Mouse (Mus musculus) c-Kit-negative CD71-positive TER-119-positive erythroid progenitor cells, embryonic 14.5 days (primary cell): ENCODE results near the gene Syp.

Experiments
- DNase-seq: peaks from one replicate; pipeline ENCODE4 v3.0.0-alpha.2; 2013; ENCODE audit warnings: low read depth, low spot score

The Syp gene

DNA sequence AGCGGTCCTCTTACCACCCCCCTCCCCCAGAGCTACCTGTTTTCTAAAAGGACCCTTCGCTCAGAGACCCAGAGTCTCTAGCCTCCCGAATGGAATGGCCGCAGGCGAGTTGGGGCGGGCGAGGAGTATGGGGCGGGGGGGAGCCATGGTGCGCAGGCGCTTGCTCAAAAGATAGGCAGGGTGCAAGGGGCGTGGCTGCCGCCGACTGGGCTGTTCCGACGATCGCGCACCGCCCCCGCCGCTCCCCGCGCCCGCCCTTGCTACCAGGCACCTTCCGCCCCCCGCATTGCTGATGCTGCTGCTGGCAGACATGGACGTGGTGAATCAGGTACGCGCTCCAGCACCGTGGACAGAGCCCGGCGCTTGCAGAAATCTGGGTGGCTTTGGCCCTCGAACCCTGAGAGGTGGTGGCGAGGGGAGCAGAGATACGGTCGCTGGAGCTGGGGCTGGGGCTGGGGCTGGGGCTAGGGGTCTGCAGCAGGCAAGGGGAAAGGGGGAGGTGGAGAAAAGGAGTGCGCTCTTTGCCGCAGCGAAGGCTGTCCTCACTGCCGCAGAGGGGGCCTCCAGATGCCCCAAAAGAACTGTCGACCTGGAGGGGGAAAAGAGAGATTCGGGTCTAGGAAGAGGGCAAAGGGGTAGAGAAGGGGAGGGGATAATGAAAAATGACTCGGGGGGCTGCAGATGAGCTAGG lies at the start of gene Syp:
Syp (plus strand) TSS at position 71 of the 691 bp plus-strand sequence.
- peak; percentile 56 for DNase-seq

DNA sequence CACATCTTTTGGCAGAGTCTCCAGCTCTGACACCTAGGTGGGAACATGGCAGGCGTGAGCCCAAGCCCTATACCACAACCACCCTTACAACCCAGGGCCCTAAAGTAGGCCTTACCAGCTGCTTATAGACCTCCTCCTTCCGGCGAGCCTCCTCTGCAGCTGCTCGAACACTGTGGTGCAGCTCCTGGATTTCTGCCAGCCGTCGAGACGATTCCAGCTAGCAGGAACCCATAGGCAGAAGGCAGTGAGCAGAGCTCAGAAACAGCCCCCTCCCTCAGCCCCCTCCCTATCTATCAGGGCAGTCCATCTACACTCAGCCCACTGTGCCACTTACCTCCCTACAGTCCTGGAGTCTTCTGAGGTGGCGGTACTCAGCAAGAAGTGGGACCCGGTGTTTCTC lies 42.9 kb upstream of the Syp start:
- DNase-seq = no peak

DNA sequence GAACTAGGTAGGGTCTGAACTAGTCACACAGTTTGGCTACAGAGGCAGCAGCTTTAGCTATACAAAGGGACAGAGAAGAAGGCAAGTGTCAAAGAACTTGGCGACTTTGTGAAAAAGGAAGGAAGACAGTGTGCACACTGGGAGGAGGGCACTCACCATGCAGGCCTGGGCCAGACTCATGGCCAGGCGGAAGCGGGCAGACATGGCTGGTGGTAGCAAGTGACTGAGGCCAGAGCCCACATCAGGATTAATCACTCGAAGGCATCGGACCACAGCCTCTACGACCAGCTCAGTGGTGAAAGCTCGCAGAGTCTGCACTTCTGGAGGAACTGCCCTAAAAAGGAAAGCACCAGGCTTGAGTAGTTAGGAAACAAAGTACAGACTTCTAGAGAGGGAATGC lies 34.3 kb upstream of the Syp start:
- no peak for DNase-seq

DNA sequence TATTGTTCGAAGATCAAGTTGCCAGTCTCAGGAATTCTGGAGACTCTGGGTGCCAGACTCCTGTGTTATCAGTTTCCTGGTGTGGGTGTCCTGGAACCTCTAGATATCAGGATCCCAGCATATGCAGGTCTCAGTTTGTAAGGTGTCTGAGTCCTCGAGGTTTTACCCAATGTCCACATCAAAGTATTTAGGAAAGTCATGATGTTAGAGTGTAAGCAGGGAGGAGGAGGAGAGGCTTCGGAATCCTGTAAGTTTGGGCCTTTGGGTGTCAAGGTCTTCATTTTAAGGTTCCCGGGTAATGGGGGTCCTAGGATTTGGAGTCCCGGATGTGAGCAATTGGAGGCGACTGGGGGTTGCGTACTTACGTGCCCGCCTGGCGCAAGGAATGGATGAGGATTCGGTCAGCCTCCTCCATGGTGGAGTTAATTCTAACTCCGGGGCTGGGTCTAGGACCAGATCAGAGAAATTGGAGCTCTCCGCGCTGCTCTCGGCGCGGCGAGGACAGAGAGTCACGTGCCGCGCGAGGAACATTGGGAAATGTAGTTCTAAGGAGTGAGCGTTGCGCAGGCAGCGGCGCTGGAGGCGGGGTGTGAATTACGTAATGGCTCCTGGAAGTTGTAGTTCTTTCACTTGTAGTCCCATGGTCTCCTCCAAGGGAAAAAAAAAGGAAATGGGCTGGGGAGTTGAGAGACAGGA lies 33.2 kb upstream of the Syp start, which contains the start of gene Ccdc22:
Ccdc22 (minus strand) TSS at position 639 of the 696 bp plus-strand sequence.
- DNase-seq = peak; percentile 68

DNA sequence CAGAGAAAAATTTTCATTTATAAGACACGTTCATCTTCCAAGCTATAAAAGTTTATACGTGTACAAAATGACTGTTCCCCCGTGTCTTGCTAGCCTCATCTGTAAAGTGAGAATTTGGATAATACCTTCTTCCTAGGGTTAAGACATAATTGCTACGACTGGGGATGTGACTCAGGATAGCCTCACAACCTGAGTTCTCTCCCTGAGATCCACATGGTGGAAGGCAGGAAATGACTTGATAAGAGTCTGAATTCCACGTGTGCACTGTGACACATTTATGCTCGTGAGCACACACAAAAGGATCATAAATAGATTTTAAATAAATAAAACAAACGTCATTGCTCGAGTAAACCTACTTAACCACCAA lies 32.7 kb upstream of the Syp start:
- DNase-seq = no peak

DNA sequence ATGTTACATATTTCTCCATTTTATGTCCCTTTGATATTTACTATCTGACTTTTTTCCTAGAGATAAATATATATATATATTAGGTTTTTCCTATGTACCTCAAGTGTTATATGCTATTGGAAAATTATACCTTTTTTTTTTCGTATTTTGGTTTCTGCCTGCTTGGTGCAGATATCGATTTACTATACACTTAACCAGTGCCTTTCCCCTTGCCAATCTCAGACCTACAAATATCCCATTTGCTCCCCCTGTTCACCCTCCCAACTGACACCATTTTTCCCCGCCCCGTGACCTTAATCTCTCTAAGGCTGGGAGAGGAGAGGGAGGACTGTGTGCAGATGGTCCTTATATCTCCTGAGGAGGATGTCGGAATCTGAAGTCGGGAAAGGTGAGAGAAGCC lies 31.5 kb upstream of the Syp start, which contains the start of gene Cacna1f:
Cacna1f (plus strand) TSS at position 301 of the 400 bp plus-strand sequence.
- no peak for DNase-seq

DNA sequence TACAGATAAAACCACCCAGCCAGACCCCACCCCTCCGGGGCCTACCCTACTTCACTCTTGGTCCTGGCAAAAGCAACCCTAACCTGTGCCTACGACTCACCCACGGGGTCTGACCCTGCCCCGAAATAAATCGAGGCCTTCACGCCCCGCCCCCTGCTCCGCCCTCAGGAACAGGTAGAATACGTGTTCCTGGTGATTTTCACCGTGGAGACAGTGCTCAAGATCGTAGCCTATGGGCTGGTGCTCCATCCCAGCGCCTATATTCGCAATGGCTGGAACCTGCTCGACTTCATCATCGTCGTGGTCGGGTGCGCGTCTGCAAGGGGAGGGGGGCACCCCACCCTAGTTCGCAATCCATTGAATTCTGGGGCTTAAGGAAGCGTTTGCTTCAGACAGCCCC lies 28.2 kb upstream of the Syp start:
- no peak for DNase-seq

DNA sequence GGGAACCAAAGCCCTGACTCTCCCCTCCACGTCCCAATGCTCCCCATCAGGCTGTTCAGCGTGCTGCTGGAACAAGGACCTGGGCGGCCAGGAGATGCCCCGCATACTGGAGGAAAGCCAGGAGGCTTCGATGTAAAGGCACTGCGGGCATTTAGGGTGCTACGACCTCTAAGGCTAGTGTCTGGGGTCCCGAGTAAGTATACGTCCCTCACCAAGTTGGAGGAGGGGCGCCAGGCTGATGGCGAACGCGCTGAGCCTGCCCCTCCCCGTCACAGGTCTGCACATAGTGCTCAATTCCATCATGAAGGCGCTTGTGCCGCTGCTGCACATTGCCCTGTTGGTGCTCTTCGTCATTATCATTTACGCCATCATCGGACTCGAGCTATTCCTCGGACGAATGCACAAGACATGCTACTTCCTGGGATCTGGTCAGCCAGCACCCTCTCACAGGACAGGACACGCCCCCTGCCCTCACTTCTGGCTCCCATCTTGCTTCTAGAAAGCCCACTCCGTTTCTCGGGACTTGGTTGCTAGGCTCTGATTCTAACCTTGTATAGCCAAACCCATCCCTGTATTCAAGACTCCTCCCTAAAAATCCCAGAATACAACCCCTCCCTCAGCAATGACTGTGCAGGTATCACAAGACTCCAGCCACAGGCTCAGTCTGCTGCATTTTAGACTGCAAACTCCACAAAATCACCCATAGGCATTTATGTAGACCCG lies 27.6 kb upstream of the Syp start:
- DNase-seq = no peak

DNA sequence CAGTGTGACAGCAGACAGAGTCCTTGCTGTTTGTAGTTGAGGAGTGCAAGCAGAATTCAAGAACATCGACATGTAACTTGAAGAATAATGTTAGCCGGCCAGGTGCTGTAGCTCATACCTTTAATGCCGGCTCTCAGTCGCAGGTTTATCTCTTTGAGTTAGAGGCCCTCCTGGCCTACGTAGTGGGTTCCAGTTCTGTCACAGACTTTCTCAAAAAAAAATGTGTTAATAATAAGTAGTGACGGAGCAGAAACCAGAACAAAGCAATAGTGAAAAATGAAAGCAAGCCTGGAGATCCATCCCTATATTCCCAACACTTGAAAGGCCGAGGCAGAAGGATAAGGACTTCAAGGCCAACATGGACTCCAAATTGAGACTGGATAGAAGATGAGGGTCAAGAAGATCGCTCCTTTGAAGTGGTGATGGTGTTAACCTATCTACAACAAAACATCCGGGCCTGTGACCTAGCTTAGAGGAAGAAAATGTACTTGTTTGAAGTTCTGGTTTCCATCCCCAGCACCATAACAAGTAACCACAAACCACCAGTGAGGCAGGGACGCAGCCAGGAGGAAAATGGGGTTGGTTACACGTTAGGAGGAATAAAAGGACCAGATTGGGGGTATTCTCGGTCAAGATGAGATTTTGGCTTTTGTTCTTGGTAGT lies 20.3 kb upstream of the Syp start:
- DNase-seq = no peak

DNA sequence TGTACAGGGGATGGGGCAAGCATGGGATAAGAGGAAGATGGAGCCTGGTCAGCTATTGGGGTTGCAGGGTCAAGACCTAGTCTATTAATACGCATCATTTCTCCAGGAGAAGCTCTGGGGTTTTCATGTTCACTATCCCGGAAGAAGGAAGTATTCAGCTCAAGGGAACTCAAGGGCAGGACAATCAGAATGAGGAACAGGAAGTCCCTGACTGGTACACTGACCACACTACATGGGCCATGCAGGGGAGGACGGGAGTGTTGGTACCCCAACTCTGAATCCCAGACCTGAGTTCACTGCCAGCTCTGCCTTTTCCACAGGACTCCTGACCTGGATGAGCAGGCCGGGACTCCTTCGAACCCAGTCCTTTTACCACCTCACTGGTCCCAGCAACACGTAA lies 5.7 kb upstream of the Syp start:
- DNase-seq = no peak

DNA sequence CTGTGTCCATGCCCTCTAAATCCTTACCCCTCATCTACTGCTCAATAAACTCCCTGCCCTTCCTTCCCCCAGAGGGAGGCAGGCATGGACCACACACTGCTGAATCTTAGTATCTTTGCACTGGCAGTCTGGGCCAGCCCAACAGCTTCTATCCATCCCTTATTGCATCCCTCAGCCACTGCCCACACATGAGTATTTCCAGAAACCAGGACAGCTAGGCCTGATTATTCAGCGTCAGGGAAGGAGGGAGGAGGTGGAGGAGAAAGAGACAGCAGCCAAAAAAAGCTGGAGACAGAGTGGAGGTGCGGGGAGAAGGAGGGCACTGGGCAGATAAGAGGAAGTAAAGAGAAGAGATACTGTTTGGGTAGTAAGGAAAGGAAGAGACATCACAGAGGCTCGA lies 3.2 kb upstream of the Syp start:
- no peak for DNase-seq

DNA sequence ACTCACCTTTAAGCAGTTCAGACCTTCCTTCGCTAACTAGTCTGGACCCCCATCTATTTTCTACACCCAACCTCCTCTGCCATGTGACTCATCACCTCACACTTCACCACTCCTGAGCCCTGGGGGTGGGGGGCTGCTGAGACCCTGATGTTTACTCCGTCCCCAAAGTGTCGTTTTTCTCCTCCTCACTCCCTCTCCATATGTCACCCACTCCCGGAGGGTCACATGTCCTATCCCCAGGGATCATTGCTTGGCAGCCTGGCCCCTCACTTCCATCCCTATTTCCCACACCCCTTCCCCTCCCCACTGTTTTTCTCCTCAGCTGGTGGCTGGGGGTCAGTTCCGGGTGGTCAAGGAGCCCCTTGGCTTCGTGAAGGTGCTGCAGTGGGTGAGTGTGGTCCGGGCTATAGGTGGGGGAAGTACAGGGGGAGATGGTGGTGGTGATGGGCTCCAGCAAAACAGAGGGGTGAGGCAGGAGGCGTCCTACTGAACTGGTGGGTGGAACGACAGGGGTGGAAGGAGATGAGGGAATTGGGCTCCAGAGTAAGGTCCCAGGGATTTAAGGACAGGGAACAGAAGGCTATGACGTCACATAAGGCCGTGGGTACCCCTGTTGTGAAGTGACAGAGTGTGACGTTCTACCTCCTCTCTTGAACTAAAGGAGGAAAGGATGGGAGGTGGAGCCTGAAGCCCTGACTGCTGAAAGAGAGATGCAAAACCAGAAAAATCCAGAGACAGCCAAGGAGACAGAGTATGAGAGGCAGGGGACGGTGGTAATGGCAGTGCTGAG lies 1.5 kb downstream of the Syp start:
- DNase-seq = no peak

DNA sequence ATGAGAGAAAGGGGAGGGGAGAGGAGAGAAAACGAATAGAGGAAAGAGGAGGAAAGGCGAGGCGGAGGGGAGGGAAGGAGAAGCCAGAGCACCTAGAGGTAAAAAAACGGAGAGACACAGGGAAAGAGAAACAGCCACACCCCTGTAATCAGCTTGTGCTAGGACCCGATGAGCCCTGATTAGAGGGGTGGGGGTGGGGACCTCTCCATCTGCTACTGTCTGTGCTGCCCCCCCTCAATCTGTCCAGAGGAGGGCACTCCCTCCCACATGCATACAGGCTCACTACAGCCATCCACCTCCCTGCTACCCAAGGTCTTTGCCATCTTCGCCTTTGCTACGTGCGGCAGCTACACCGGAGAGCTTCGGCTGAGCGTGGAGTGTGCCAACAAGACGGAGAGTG lies 2.5 kb downstream of the Syp start:
- DNase-seq = no peak

DNA sequence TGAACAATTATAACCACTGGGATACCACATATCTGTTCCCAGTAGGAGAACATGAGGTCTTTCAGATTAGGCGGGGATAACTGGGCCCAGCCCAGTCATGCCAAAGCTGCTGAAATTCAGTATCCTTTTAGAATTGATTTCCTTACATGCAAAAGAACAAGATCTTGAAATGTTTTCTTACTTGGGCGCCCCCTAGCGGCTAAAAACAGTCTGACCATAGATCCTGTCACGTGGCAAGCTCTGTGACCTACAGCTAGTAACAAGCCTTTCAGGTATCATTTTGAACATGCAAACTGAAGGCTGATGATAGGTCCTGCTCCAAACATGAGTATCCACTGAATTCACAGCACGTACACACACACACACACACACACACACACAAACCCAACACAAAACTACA lies 7.1 kb downstream of the Syp start:
- DNase-seq = peak; percentile 69

DNA sequence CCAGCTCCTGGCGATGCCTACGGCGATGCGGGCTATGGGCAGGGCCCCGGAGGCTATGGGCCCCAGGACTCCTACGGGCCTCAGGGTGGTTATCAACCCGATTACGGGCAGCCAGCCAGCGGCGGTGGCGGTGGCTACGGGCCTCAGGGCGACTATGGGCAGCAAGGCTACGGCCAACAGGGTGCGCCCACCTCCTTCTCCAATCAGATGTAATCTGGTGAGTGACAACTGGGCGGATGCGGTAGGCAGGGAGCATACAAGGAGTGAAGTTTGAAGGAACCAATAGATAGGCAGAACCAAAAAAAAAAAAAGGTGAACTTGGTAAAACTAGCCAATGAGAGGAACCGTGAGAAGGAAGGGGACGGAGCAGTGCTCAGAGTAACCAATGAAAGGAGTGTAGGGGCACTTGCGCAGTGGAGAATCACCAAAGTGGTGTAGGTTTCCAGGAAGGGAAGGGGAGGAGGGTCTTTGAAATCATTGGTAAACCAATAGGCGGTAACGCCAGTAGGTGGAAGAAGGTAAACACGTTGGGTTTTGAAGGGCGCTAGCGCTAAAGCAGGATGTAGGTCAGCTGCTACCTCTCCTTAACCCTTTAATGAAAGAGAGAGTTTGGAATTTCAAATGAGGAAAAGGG lies 10.5 kb downstream of the Syp start:
- peak; percentile 72 for DNase-seq

DNA sequence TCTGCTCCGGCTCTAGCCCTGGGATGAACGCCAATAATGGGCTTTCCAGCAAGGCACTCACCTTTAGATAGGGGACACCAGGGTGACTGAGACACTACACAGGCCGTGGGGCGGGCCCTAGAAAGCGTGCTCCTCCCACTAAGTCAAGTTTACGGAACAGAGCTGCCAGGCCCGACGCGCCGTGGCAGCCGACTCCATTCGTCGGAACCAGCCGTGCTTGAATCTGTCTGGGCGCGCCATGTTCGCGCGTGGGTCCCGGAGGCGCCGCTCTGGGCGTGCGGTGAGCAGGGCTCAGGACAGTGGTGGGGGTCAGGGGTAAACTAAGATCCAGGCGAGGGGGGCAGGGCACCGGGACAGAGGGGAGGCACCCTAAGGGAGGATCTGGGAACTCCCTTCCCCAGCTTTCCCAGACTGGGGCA lies 19.0 kb downstream of the Syp start, which contains the start of gene Prickle3:
Prickle3 (plus strand) TSS at position 40 of the 419 bp plus-strand sequence.
- DNase-seq = no peak

DNA sequence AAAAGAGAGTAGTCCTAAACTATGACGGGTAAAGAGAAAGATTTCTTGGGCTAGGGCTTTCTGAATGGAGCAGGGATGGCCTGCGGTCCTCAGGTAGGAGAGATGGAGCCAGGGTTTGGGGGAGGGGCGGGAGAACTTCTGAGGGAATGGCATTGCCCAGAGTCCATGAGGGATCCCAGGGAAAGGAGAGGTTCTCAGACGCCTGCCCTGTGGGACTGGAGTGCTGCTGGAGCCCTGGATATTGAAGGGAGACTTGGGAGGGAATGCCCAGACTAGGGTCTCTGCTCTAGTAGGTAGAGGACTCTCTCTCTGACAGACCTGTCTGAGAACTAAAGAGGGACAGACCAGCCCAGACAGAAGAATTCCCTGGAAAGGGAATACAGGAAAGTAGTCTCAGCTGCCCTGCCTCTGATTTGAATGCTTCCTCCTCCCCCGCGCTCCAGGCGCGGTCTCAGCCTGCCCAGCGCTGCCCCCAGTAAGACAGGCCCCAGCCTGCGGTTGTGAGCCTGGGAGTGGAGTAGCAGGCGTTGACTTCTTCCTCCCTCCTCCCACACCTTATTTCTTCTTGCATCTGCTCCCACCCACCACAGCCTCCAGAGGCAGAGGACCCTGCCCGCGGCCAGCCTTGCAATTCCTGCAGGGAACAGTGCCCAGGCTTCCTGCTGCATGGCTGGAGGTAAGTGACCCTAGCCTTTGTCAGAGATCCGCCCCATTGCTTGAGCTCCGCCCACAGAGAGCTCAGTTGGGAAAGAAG lies 19.9 kb downstream of the Syp start:
- no peak for DNase-seq

DNA sequence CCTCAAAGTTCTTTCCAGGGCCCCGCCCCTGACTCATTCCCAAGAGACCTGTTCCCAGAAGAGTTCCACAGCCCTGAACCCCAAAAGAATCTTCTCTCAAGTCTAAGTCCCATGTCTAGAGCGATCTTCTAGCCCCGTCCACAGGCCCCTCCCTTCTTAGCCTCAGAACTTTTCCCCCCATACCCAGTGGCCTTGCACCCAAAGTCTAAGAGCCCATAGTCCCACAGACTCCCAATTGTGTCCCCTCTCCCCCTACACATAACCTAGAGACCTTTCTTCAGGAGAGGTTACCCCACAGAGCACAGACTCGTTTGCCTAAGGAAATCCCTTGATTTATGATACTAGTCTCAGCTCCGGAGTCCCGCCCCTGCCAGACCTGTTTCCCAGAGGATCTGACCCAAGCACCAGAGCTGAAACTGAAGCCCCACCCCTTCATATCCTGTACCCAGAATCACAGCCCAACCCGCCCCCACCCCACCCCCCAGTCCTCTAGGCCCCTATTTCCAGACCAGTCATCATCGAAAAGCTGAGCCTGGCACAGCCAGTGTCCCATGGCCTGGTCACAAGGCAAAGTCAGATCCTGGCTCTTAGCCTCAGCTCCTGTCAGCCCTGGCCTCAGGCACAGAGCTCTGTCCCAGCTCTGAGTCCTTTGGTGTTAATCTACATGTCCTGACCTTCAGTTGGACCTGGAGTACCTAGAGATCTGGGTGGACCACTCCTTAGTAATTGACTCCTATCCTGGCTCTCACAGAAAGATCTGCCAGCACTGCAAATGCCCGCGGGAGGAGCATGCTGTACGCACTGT lies 20.7 kb downstream of the Syp start:
- no peak for DNase-seq

DNA sequence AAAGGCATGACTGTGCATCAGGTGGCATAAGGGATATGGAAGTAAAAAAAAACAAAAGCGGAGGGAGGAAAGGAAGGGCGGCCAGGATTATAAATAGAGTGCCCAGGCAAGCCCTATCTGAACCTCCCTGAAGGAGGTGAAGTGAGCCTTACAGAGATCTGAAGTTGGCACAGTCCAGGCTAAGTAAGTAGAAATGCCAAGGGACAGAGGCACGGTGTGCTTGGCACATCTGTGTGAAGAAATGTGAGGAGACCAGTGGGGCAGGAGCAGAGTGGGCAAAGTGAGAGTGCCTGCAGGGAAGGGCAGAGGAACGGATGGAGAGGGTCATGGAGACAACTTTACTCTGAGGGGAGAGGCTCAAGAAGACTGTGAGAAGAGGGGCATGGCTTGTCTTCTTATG lies 22.8 kb downstream of the Syp start:
- no peak for DNase-seq
